Mouse (Mus musculus) 416B (cell line): ENCODE data around the gene Trpt1.
A peak's percentile ranks its signal among the peaks of the same experiment; 100 is the strongest.

Experiments used
- DNase-seq: peaks from one replicate; pipeline ENCODE4 v3.0.0; 2011; ENCODE audit warnings: low read depth

Trpt1 gene

GRCm38 (mm10) chr19:6993011-6993770 is 2.7 kb upstream of the Trpt1 start:
- no peak for DNase-seq

GRCm38 (mm10) chr19:6994002-6994401 is 1.9 kb upstream of the Trpt1 start:
- DNase-seq = no peak

GRCm38 (mm10) chr19:6994489-6994888 is 1.4 kb upstream of the Trpt1 start:
- no peak for DNase-seq

GRCm38 (mm10) chr19:6995255-6995991 is 508 bp upstream of the Trpt1 start:
- no peak for DNase-seq

- no peak for DNase-seq
These were observed 1.9 kb downstream of the Trpt1 start for GRCm38 (mm10) chr19:6997721-6998290.

GRCm38 (mm10) chr19:6999360-7000063 is 3.6 kb downstream of the Trpt1 start:
- DNase-seq = no peak

GRCm38 (mm10) chr19:7006892-7007593 is 11.1 kb downstream of the Trpt1 start:
- DNase-seq = no peak

- no peak for DNase-seq
These were observed 16.5 kb downstream of the Trpt1 start for GRCm38 (mm10) chr19:7012426-7012825.

GRCm38 (mm10) chr19:7013984-7014383 is 18.1 kb downstream of the Trpt1 start:
- DNase-seq = no peak

GRCm38 (mm10) chr19:7014481-7015135 is 18.7 kb downstream of the Trpt1 start:
- DNase-seq = no peak

- DNase-seq = peak; percentile 83
These were observed 21.9 kb downstream of the Trpt1 start for GRCm38 (mm10) chr19:7017541-7018457.

GRCm38 (mm10) chr19:7018546-7018945 is 22.6 kb downstream of the Trpt1 start:
- DNase-seq = no peak

- DNase-seq = peak; percentile 94
These were observed 23.3 kb downstream of the Trpt1 start, which contains the start of gene Fermt3 for GRCm38 (mm10) chr19:7019191-7019590. Gene Fermt3 (minus strand): TSS chr19:7019469.

- DNase-seq = peak; percentile 84
These were observed 24.3 kb downstream of the Trpt1 start for GRCm38 (mm10) chr19:7020224-7020641.

GRCm38 (mm10) chr19:7029531-7029930 is 33.6 kb downstream of the Trpt1 start:
- no peak for DNase-seq

- DNase-seq = no peak
These were observed 38.1 kb downstream of the Trpt1 start for GRCm38 (mm10) chr19:7034006-7034405.

GRCm38 (mm10) chr19:7039088-7039720 is 43.3 kb downstream of the Trpt1 start:
- peak; percentile 59 for DNase-seq

- DNase-seq = peak; percentile 100
These were observed 44.1 kb downstream of the Trpt1 start, which contains the start of gene Stip1 for GRCm38 (mm10) chr19:7039841-7040636. Gene Stip1 (minus strand): TSS chr19:7039967.
